ENCODE assay signal across 8 mouse cellular contexts in genomic region chrX:142526953-142527352, GRCm38 (mm10).
A peak's percentile ranks its signal among the peaks of the same experiment; 100 is the strongest.
DNase-seq lines count a peak whose midpoint lies in the region; ATAC-seq lines count a peak whose summit lies in the region.

No protein-coding gene starts in this region.

- ATAC-seq in megakaryocyte progenitor cell, adult 5-6 weeks (replicated peaks; ENCODE audit: poor library complexity): peak; percentile 76

- DNase-seq in heart, postnatal 10 days: peak; percentile 25 to 46
- no peak for DNase-seq in heart, adult 8-10 months (ENCODE audit: low spot score)
- peak; percentile 20 for DNase-seq in right cerebral cortex, adult 18-20 months
- no peak for DNase-seq in right cerebral cortex, postnatal 36 days (ENCODE audit: low spot score in 2 of 2)
- peak; percentile 55 for DNase-seq in brain, adult 2 months (ENCODE audit: low read depth, low spot score)
- DNase-seq in ovary, postnatal 36 days (ENCODE audit: low spot score): no peak
- DNase-seq in Muller cell, postnatal 12 days (ENCODE audit: inconsistent ontology term): no peak

- intact Hi-C loops in heart, postnatal 10 days (cut with DNase I): loop anchor here (2.0 kb wide), 1 partner anchor 154 kb away; no protein-coding TSS in a partner anchor

Comparison
In these comparisons a context has a peak if more than half of its experiments do, and no peak if none do; other contexts are left out.
1. DNase-seq: peak in heart, postnatal 10 days (2 of 2), right cerebral cortex, adult 18-20 months (single experiment) and brain, adult 2 months (single experiment); none in heart, adult 8-10 months (single experiment), right cerebral cortex, postnatal 36 days (0 of 2), ovary, postnatal 36 days (single experiment) and Muller cell, postnatal 12 days (single experiment).